8 mouse cellular contexts compared by ENCODE assay signal in genomic region chr13:48227712-48228111, GRCm38 (mm10). TPM values are rescaled to one million over a fixed set of nuclear protein-coding genes. Genes with fewer than 3 reads are reported as not detected.
A peak's percentile ranks its signal among the peaks of the same experiment; 100 is the strongest.
DNase-seq lines count a peak whose midpoint lies in the region; ATAC-seq lines count a peak whose summit lies in the region.

No protein-coding gene starts in this region.

- H3K27ac ChIP-seq in liver, embryonic 16.5 days (ENCODE audit: low read length) = no peak overlapping the region
- peak overlapping the region; percentile 92 for H3K27ac ChIP-seq in neural tube, embryonic 15.5 days (replicated peaks)

- H3K36me3 ChIP-seq in liver, embryonic 16.5 days (ENCODE audit: control insufficient read depth, insufficient read depth) = no peaks in the 10 kb centered on the region
- H3K36me3 ChIP-seq in neural tube, embryonic 15.5 days = no peaks in the 10 kb centered on the region

- DNase-seq in Muller cell, postnatal 12 days (ENCODE audit: inconsistent ontology term) = peak; percentile 99
- peak; percentile 86 for DNase-seq in cerebellum, adult 9-10 months
- DNase-seq in frontal cortex, adult 2 months (ENCODE audit: extremely low spot score in 1 of 2, low spot score in 1 of 2) = peak; percentile 90 to 95
- peak; percentile 97 for DNase-seq in heart, postnatal 4 days
- DNase-seq in layer of hippocampus, adult 18-20 months (ENCODE audit: low spot score in 2 of 2) = peak; percentile 91 to 95
- peak; percentile 19 for DNase-seq in thymus, postnatal 0 days (ENCODE audit: low spot score)

- no peaks in the 10 kb centered on the region for H3K9me3 ChIP-seq in liver, embryonic 16.5 days (replicated peaks; ENCODE audit: control insufficient read depth, low read length)
- H3K9me3 ChIP-seq in neural tube, embryonic 15.5 days (replicated peaks) = no peaks in the 10 kb centered on the region

- peak overlapping the region; percentile 29 for H3K4me3 ChIP-seq in liver, embryonic 16.5 days (ENCODE audit: low read depth, low read length)
- peak overlapping the region; percentile 47 for H3K4me3 ChIP-seq in neural tube, embryonic 15.5 days (replicated peaks)

- ATAC-seq in liver, embryonic 16.5 days (ENCODE audit: low read depth) = peak; percentile 87
- ATAC-seq in neural tube, embryonic 15.5 days (ENCODE audit: low FRiP score) = peak; percentile 98

- no peak overlapping the region for H3K9ac ChIP-seq in liver, embryonic 16.5 days (ENCODE audit: low read depth, low read length)
- H3K9ac ChIP-seq in neural tube, embryonic 15.5 days (replicated peaks) = peak overlapping the region; percentile 56

- peak overlapping the region; percentile 46 for H3K4me2 ChIP-seq in liver, embryonic 16.5 days (ENCODE audit: low read depth, low read length)
- peak overlapping the region; percentile 65 for H3K4me2 ChIP-seq in neural tube, embryonic 15.5 days

- H3K4me1 ChIP-seq in liver, embryonic 16.5 days (ENCODE audit: control insufficient read depth, low read depth, low read length) = no peaks in the 10 kb centered on the region; the same call in 1 of the 2 replicates
- H3K4me1 ChIP-seq in neural tube, embryonic 15.5 days = peaks cover 22% of the 10 kb centered on the region

- WGBS in liver, embryonic 16.5 days (ENCODE audit: insufficient replicate concordance) = 1% methylated on average over 38 of the region's 38 CpGs
- WGBS in neural tube, embryonic 15.5 days = 0% methylated on average over 27 of the region's 38 CpGs

- H3K27me3 ChIP-seq in liver, embryonic 16.5 days (ENCODE audit: control insufficient read depth, insufficient read depth, low read depth, low read length) = no peaks in the 10 kb centered on the region; the same call in 1 of the 2 replicates
- no peaks in the 10 kb centered on the region for H3K27me3 ChIP-seq in neural tube, embryonic 15.5 days (replicated peaks)

RNA-seq across cellular contexts. Expression of gene Id4, which starts 33.3 kb away (rescaled TPM):
- polyA plus RNA-seq in frontal cortex, adult 2 months (2012; rRNA removed) = 35.7 and 39.8 TPM in 2 replicates
- total RNA-seq in heart, postnatal 4 days (2021) = 1 to 10 TPM; 3.2 to 3.7 TPM
- total RNA-seq in layer of hippocampus, adult 18-20 months (2021) = 10 to 100 TPM; 52.9 to 53.3 TPM
- 0.07 TPM in 2 replicates for polyA plus RNA-seq in liver, embryonic 16.5 days (2015; fragmentation: Nextera tagmentation; extraction: Ambion mirVana)
- 95.5 and 114 TPM in 2 replicates for polyA plus RNA-seq in neural tube, embryonic 15.5 days (2015; fragmentation: Nextera tagmentation; extraction: Ambion mirVana)
- 2.4 and 3.6 TPM in 2 replicates for polyA plus RNA-seq in thymus, postnatal 0 days (2015; fragmentation: Nextera tagmentation; extraction: Ambion mirVana)

Comparison
In these comparisons a context has a peak if more than half of its experiments do, and no peak if none do; other contexts are left out.
1. DNase-seq: peak in every context shown above with its lines; median percentile 99 in Muller cell, postnatal 12 days; 97 in heart, postnatal 4 days; 93 in layer of hippocampus, adult 18-20 months; 92 in frontal cortex, adult 2 months; 86 in cerebellum, adult 9-10 months; 19 in thymus, postnatal 0 days.